Mouse (Mus musculus): ENCODE data around the gene Slc17a7. TPM values are rescaled to one million over a fixed set of nuclear protein-coding genes. Genes with fewer than 3 reads are reported as not detected.

Gene Slc17a7
- total and polyA plus RNA-seq, 3 experiments: 0.11 TPM; not detected in 2

- Histone ChIP-seq H3K36me3 (replicated peaks in 1 of 2; ENCODE audit: control insufficient read depth in 1 of 2, insufficient read depth in 1 of 2, low read length in 1 of 2) (no peaks in the 10 kb centered on the region), H3K9me3 (replicated peaks; ENCODE audit: low read length) (no peaks in the 10 kb centered on the region), H3K4me3 (replicated peaks in 1 of 3; ENCODE audit: low read depth in 2 of 3, low read length in 2 of 3, poor library complexity in 1 of 3) (no peak overlapping the region), H3K27ac (ENCODE audit: insufficient read depth, low read depth) (no peak overlapping the region), H3K4me1 (ENCODE audit: control insufficient read depth in 1 of 2, insufficient read depth in 2 of 2) (peaks cover 0 to 22% of the 10 kb centered on the region in 2 experiments; a peak in 2 of 4 replicates), H3K4me2 (ENCODE audit: insufficient read depth, low read depth, poor library complexity, severe bottlenecking) (no peak overlapping the region), H3K27me3 (replicated peaks) (peaks cover 70% of the 10 kb centered on the region), H3K9ac (ENCODE audit: insufficient read depth, low read depth) (no peak overlapping the region), H3K79me2 (replicated peaks; ENCODE audit: control insufficient read depth, extremely low read depth, insufficient read depth, poor library complexity, severe bottlenecking) (no peaks in the 10 kb centered on the region)
- DNase-seq (ENCODE audit: extremely low read depth): no peak
- dilution Hi-C loops (cut with MboI; ENCODE audit: extremely low pct_ligation_motif_present, extremely low pct_unique_long_range_greater_than_20kb, low sequenced_read_pairs) (no loop called here), in situ Hi-C loops (cut with MboI; ENCODE audit: low pct_ligation_motif_present, low pct_unique_long_range_greater_than_20kb, low sequenced_read_pairs) (no loop called here)
- TF ChIP-seq RCOR1 (conservative IDR thresholded peaks at IDR 0.05; ENCODE audit: low read depth, low read length): no peak
- TF ChIP-seq CTCF (conservative IDR thresholded peaks at IDR 0.05 in 1 of 2, IDR thresholded peaks at IDR 0.05 in 1 of 2; ENCODE audit: low read depth in 2 of 2, low read length in 2 of 2): no peak
- no peak for TF ChIP-seq KAT2A (IDR thresholded peaks at IDR 0.05; ENCODE audit: insufficient replicate concordance, low read length)
- TF ChIP-seq MYC (IDR thresholded peaks at IDR 0.05; ENCODE audit: low read depth, low read length): no peak
These were observed 32.4 kb downstream of the Slc17a7 start for GRCm38 (mm10) chr7:45196176-45196535.

GRCm38 (mm10) chr7:45196994-45197393 lies 33.2 kb downstream of the Slc17a7 start:
- Histone ChIP-seq H3K36me3 (replicated peaks in 1 of 2; ENCODE audit: control insufficient read depth in 1 of 2, insufficient read depth in 1 of 2, low read length in 1 of 2) (no peaks in the 10 kb centered on the region), H3K9ac (ENCODE audit: insufficient read depth, low read depth) (no peak overlapping the region), H3K4me2 (ENCODE audit: insufficient read depth, low read depth, poor library complexity, severe bottlenecking) (no peak overlapping the region), H3K27me3 (replicated peaks) (peaks cover 65% of the 10 kb centered on the region), H3K4me3 (replicated peaks in 1 of 3; ENCODE audit: low read depth in 2 of 3, low read length in 2 of 3, poor library complexity in 1 of 3) (no peak overlapping the region), H3K79me2 (replicated peaks; ENCODE audit: control insufficient read depth, extremely low read depth, insufficient read depth, poor library complexity, severe bottlenecking) (no peaks in the 10 kb centered on the region), H3K9me3 (replicated peaks; ENCODE audit: low read length) (no peaks in the 10 kb centered on the region), H3K27ac (ENCODE audit: insufficient read depth, low read depth) (no peak overlapping the region), H3K4me1 (ENCODE audit: control insufficient read depth in 1 of 2, insufficient read depth in 2 of 2) (peaks cover 0 to 18% of the 10 kb centered on the region in 2 experiments; a peak in 2 of 4 replicates)
- dilution Hi-C loops (cut with MboI; ENCODE audit: extremely low pct_ligation_motif_present, extremely low pct_unique_long_range_greater_than_20kb, low sequenced_read_pairs) (no loop called here), in situ Hi-C loops (cut with MboI; ENCODE audit: low pct_ligation_motif_present, low pct_unique_long_range_greater_than_20kb, low sequenced_read_pairs) (no loop called here)
- TF ChIP-seq SIN3A (IDR thresholded peaks at IDR 0.05; ENCODE audit: low read length) (no peak), MYC (IDR thresholded peaks at IDR 0.05; ENCODE audit: low read depth, low read length) (no peak), UBTF (IDR thresholded peaks at IDR 0.05; ENCODE audit: low read depth, low read length) (no peak), ZMIZ1 (IDR thresholded peaks at IDR 0.05; ENCODE audit: low read depth, low read length) (no peak)
- no peak for DNase-seq (ENCODE audit: extremely low read depth)

- Histone ChIP-seq H3K9me3 (replicated peaks; ENCODE audit: low read length) (no peaks in the 10 kb centered on the region), H3K4me3 (replicated peaks in 1 of 3; ENCODE audit: low read depth in 2 of 3, low read length in 2 of 3, poor library complexity in 1 of 3) (no peak overlapping the region), H3K4me1 (ENCODE audit: control insufficient read depth in 1 of 2, insufficient read depth in 2 of 2) (peaks cover 0 to 17% of the 10 kb centered on the region in 2 experiments; a peak in 2 of 4 replicates), H3K4me2 (ENCODE audit: insufficient read depth, low read depth, poor library complexity, severe bottlenecking) (no peak overlapping the region), H3K27me3 (replicated peaks) (peaks cover 65% of the 10 kb centered on the region), H3K9ac (ENCODE audit: insufficient read depth, low read depth) (no peak overlapping the region), H3K79me2 (replicated peaks; ENCODE audit: control insufficient read depth, extremely low read depth, insufficient read depth, poor library complexity, severe bottlenecking) (no peaks in the 10 kb centered on the region), H3K27ac (ENCODE audit: insufficient read depth, low read depth) (no peak overlapping the region), H3K36me3 (replicated peaks in 1 of 2; ENCODE audit: control insufficient read depth in 1 of 2, insufficient read depth in 1 of 2, low read length in 1 of 2) (no peaks in the 10 kb centered on the region)
- dilution Hi-C loops (cut with MboI; ENCODE audit: extremely low pct_ligation_motif_present, extremely low pct_unique_long_range_greater_than_20kb, low sequenced_read_pairs): no loop called here
- peak; percentile 72 for DNase-seq (ENCODE audit: extremely low read depth)
- TF ChIP-seq E2F4 (IDR thresholded peaks at IDR 0.05; ENCODE audit: insufficient replicate concordance, low read depth, low read length) (no peak), UBTF (IDR thresholded peaks at IDR 0.05; ENCODE audit: low read depth, low read length) (peak; percentile 52; the same call in 1 of the 2 replicates), MEF2A (IDR thresholded peaks at IDR 0.05; ENCODE audit: borderline replicate concordance, low read depth, low read length) (no peak), CHD1 (IDR thresholded peaks at IDR 0.05; ENCODE audit: low read depth, low read length) (no peak), ZKSCAN1 (IDR thresholded peaks at IDR 0.05; ENCODE audit: borderline replicate concordance, low read depth, low read length) (no peak), ZC3H11A (IDR thresholded peaks at IDR 0.05; ENCODE audit: low read depth, low read length) (peak; percentile 36; the same call in 1 of the 2 replicates), ZNF384 (IDR thresholded peaks at IDR 0.05; ENCODE audit: low read depth, low read length) (no peak), CTCF (conservative IDR thresholded peaks at IDR 0.05 in 1 of 2, IDR thresholded peaks at IDR 0.05 in 1 of 2; ENCODE audit: low read depth in 2 of 2, low read length in 2 of 2) (peak; percentile 21 to 97; a peak in 2 of 4 replicates), NRF1 (IDR thresholded peaks at IDR 0.05; ENCODE audit: low read depth, low read length) (0 out of 2 replicates have a peak, but pooled peaks have one; percentile 11), ELF1 (IDR thresholded peaks at IDR 0.05; ENCODE audit: low read depth, low read length) (peak; percentile 34; the same call in 1 of the 2 replicates), CHD2 (IDR thresholded peaks at IDR 0.05; ENCODE audit: low read length) (no peak), TCF12 (IDR thresholded peaks at IDR 0.05; ENCODE audit: low read depth, low read length) (no peak), PAX5 (IDR thresholded peaks at IDR 0.05; ENCODE audit: low read length) (no peak), RAD21 (IDR thresholded peaks at IDR 0.05; ENCODE audit: low read depth, low read length) (peak; percentile 96), EP300 (IDR thresholded peaks at IDR 0.05; ENCODE audit: low read length) (no peak), NELFE (IDR thresholded peaks at IDR 0.05; ENCODE audit: low read depth, low read length) (peak; percentile 11; the same call in 1 of the 2 replicates), SMC3 (IDR thresholded peaks at IDR 0.05; ENCODE audit: low read depth, low read length) (peak; percentile 90)
- in situ Hi-C loops (cut with MboI; ENCODE audit: low pct_ligation_motif_present, low pct_unique_long_range_greater_than_20kb, low sequenced_read_pairs): no loop called here
These were observed 34.7 kb downstream of the Slc17a7 start for GRCm38 (mm10) chr7:45198435-45198834.
